Mouse (Mus musculus): Measurements from ENCODE around the gene Rpl7a. TPM values are rescaled to one million over a fixed set of nuclear protein-coding genes. Genes with fewer than 3 reads are reported as not detected.

The Rpl7a gene
- total RNA-seq, 1 experiment, result 3,070 TPM

GRCm38 (mm10) chr2:26952193-26952592, 41.6 kb downstream of the Rpl7a start:
- DNase-seq (ENCODE audit: low read depth, low spot score), result no peak
- Histone ChIP-seq H3K9ac (ENCODE audit: insufficient read depth, low read depth, low read length, poor library complexity, severe bottlenecking) (no peak overlapping the region), H3K9me3 (ENCODE audit: control insufficient read depth, insufficient read depth, low read depth, low read length) (no peaks in the 10 kb centered on the region), H3K4me3 (ENCODE audit: insufficient read depth in 1 of 2, low read depth in 1 of 2, low read length in 2 of 2, poor library complexity in 1 of 2, severe bottlenecking in 1 of 2) (no peak overlapping the region), H3K27ac (ENCODE audit: insufficient read depth, low read depth, low read length, poor library complexity, severe bottlenecking) (no peak overlapping the region), H3K4me1 (ENCODE audit: control insufficient read depth in 2 of 2, insufficient read depth in 2 of 2, low read length in 2 of 2, poor library complexity in 1 of 2) (peaks cover 3 to 9% of the 10 kb centered on the region in 2 experiments; a peak in 2 of 4 replicates), H3K36me3 (ENCODE audit: control insufficient read depth, insufficient read depth, low read length, poor library complexity, severe bottlenecking) (peaks cover 33% of the 10 kb centered on the region)
- in situ Hi-C loops (cut with MboI; ENCODE audit: low sequenced_read_pairs in 2 of 2, unreplicated experiment in 2 of 2), result no loop called here
- no peak for TF ChIP-seq ZNF384 (IDR thresholded peaks at IDR 0.05; ENCODE audit: low read depth, low read length)
- TF ChIP-seq HCFC1 (IDR thresholded peaks at IDR 0.05; ENCODE audit: borderline replicate concordance, insufficient read depth, low read length), result no peak
- no peak for TF ChIP-seq CHD2 (IDR thresholded peaks at IDR 0.05; ENCODE audit: low read depth, low read length)
- TF ChIP-seq ZC3H11A (IDR thresholded peaks at IDR 0.05; ENCODE audit: borderline replicate concordance, low read depth, low read length), result no peak
- no peak for TF ChIP-seq MAFK (IDR thresholded peaks at IDR 0.05; ENCODE audit: insufficient read depth, low read depth, low read length)

GRCm38 (mm10) chr2:26952866-26953265, 42.3 kb downstream of the Rpl7a start:
- H3K4me3 ChIP-seq (ENCODE audit: insufficient read depth in 1 of 2, low read depth in 1 of 2, low read length in 2 of 2, poor library complexity in 1 of 2, severe bottlenecking in 1 of 2), result no peak overlapping the region
- H3K4me1 ChIP-seq (ENCODE audit: control insufficient read depth in 2 of 2, insufficient read depth in 2 of 2, low read length in 2 of 2, poor library complexity in 1 of 2), result peaks cover 3 to 9% of the 10 kb centered on the region in 2 experiments; a peak in 2 of 4 replicates
- H3K9ac ChIP-seq (ENCODE audit: insufficient read depth, low read depth, low read length, poor library complexity, severe bottlenecking), result no peak overlapping the region
- peaks cover 39% of the 10 kb centered on the region for H3K36me3 ChIP-seq (ENCODE audit: control insufficient read depth, insufficient read depth, low read length, poor library complexity, severe bottlenecking)
- DNase-seq (ENCODE audit: low read depth, low spot score), result no peak
- in situ Hi-C loops (cut with MboI; ENCODE audit: low sequenced_read_pairs in 2 of 2, unreplicated experiment in 2 of 2), result no loop called here
- H3K27ac ChIP-seq (ENCODE audit: insufficient read depth, low read depth, low read length, poor library complexity, severe bottlenecking), result no peak overlapping the region
- TF ChIP-seq ZNF384 (IDR thresholded peaks at IDR 0.05; ENCODE audit: low read depth, low read length), result no peak
- no peak for TF ChIP-seq CHD2 (IDR thresholded peaks at IDR 0.05; ENCODE audit: low read depth, low read length)
- TF ChIP-seq MAFK (IDR thresholded peaks at IDR 0.05; ENCODE audit: insufficient read depth, low read depth, low read length), result no peak
- no peak for TF ChIP-seq ZC3H11A (IDR thresholded peaks at IDR 0.05; ENCODE audit: borderline replicate concordance, low read depth, low read length)
- TF ChIP-seq HCFC1 (IDR thresholded peaks at IDR 0.05; ENCODE audit: borderline replicate concordance, insufficient read depth, low read length), result no peak
- H3K9me3 ChIP-seq (ENCODE audit: control insufficient read depth, insufficient read depth, low read depth, low read length), result no peaks in the 10 kb centered on the region

GRCm38 (mm10) chr2:26954735-26955395, 44.3 kb downstream of the Rpl7a start:
- H3K27ac ChIP-seq (ENCODE audit: insufficient read depth, low read depth, low read length, poor library complexity, severe bottlenecking), result no peak overlapping the region
- no peak overlapping the region for H3K9ac ChIP-seq (ENCODE audit: insufficient read depth, low read depth, low read length, poor library complexity, severe bottlenecking)
- no peaks in the 10 kb centered on the region for H3K4me1 ChIP-seq (ENCODE audit: control insufficient read depth in 2 of 2, insufficient read depth in 2 of 2, low read length in 2 of 2, poor library complexity in 1 of 2)
- no peak overlapping the region for H3K4me3 ChIP-seq (ENCODE audit: insufficient read depth in 1 of 2, low read depth in 1 of 2, low read length in 2 of 2, poor library complexity in 1 of 2, severe bottlenecking in 1 of 2)
- peaks cover 48% of the 10 kb centered on the region for H3K36me3 ChIP-seq (ENCODE audit: control insufficient read depth, insufficient read depth, low read length, poor library complexity, severe bottlenecking)
- no peaks in the 10 kb centered on the region for H3K9me3 ChIP-seq (ENCODE audit: control insufficient read depth, insufficient read depth, low read depth, low read length)
- no peak for DNase-seq (ENCODE audit: low read depth, low spot score)
- in situ Hi-C loops (cut with MboI; ENCODE audit: low sequenced_read_pairs in 2 of 2, unreplicated experiment in 2 of 2), result no loop called here
- TF ChIP-seq HCFC1 (IDR thresholded peaks at IDR 0.05; ENCODE audit: borderline replicate concordance, insufficient read depth, low read length) (no peak), ZNF384 (IDR thresholded peaks at IDR 0.05; ENCODE audit: low read depth, low read length) (no peak), MAFK (IDR thresholded peaks at IDR 0.05; ENCODE audit: insufficient read depth, low read depth, low read length) (no peak)

GRCm38 (mm10) chr2:26956811-26957487, 46.4 kb downstream of the Rpl7a start:
- Histone ChIP-seq H3K4me3 (ENCODE audit: insufficient read depth in 1 of 2, low read depth in 1 of 2, low read length in 2 of 2, poor library complexity in 1 of 2, severe bottlenecking in 1 of 2) (no peak overlapping the region), H3K36me3 (ENCODE audit: control insufficient read depth, insufficient read depth, low read length, poor library complexity, severe bottlenecking) (peaks cover 63% of the 10 kb centered on the region), H3K9me3 (ENCODE audit: control insufficient read depth, insufficient read depth, low read depth, low read length) (no peaks in the 10 kb centered on the region), H3K27ac (ENCODE audit: insufficient read depth, low read depth, low read length, poor library complexity, severe bottlenecking) (no peak overlapping the region), H3K9ac (ENCODE audit: insufficient read depth, low read depth, low read length, poor library complexity, severe bottlenecking) (no peak overlapping the region), H3K4me1 (ENCODE audit: control insufficient read depth in 2 of 2, insufficient read depth in 2 of 2, low read length in 2 of 2, poor library complexity in 1 of 2) (no peaks in the 10 kb centered on the region)
- in situ Hi-C loops (cut with MboI; ENCODE audit: low sequenced_read_pairs in 2 of 2, unreplicated experiment in 2 of 2), result no loop called here
- DNase-seq (ENCODE audit: low read depth, low spot score), result no peak
- no peak for TF ChIP-seq ZC3H11A (IDR thresholded peaks at IDR 0.05; ENCODE audit: borderline replicate concordance, low read depth, low read length)
- no peak for TF ChIP-seq CHD2 (IDR thresholded peaks at IDR 0.05; ENCODE audit: low read depth, low read length)
- no peak for TF ChIP-seq MAFK (IDR thresholded peaks at IDR 0.05; ENCODE audit: insufficient read depth, low read depth, low read length)
- no peak for TF ChIP-seq HCFC1 (IDR thresholded peaks at IDR 0.05; ENCODE audit: borderline replicate concordance, insufficient read depth, low read length)
- TF ChIP-seq ZNF384 (IDR thresholded peaks at IDR 0.05; ENCODE audit: low read depth, low read length), result no peak
